Mouse (Mus musculus) CD4-positive helper T cell, adult 2 months (primary cell): Measurements from ENCODE around the gene Yes1.
"Not testable (repeated sequence)": the region's sequence is repeated elsewhere in the genome, so short reads cannot be mapped to it uniquely, and the experiment has no call there.

ENCODE experiments used
- DNase-seq: peaks from one replicate; pipeline ENCODE4 v3.0.0-alpha.2; 2012; ENCODE audit warnings: low read depth, missing footprints, low spot score

Gene Yes1

GRCm38 (mm10) chr5:32610801-32611340, at the start of gene Yes1:
Yes1 (plus strand) TSS chr5:32611171.
- peak; percentile 87 for DNase-seq

GRCm38 (mm10) chr5:32564697-32565096, 46.3 kb upstream of the Yes1 start:
- no peak for DNase-seq

- no peak for DNase-seq
These were observed 39.2 kb upstream of the Yes1 start for GRCm38 (mm10) chr5:32571802-32572201.

GRCm38 (mm10) chr5:32588136-32588535, 22.8 kb upstream of the Yes1 start:
- DNase-seq: peak; percentile 28

GRCm38 (mm10) chr5:32593793-32594192, 17.2 kb upstream of the Yes1 start:
- peak; percentile 47 for DNase-seq

GRCm38 (mm10) chr5:32594358-32594757, 16.6 kb upstream of the Yes1 start:
- DNase-seq: no peak

- DNase-seq: no peak
These were observed 5.1 kb upstream of the Yes1 start for GRCm38 (mm10) chr5:32605911-32606310.

GRCm38 (mm10) chr5:32607776-32608355, 3.1 kb upstream of the Yes1 start:
- no peak for DNase-seq

- no peak for DNase-seq
These were observed 2.5 kb upstream of the Yes1 start for GRCm38 (mm10) chr5:32608516-32608915.

GRCm38 (mm10) chr5:32610064-32610800, 739 bp upstream of the Yes1 start:
- DNase-seq: peak; percentile 71

GRCm38 (mm10) chr5:32611341-32611961, 480 bp downstream of the Yes1 start:
- DNase-seq: peak; percentile 29

- no peak for DNase-seq
These were observed 3.3 kb downstream of the Yes1 start for GRCm38 (mm10) chr5:32614291-32614690.

- no peak for DNase-seq
These were observed 3.7 kb downstream of the Yes1 start for GRCm38 (mm10) chr5:32614691-32615090.

GRCm38 (mm10) chr5:32616489-32616888, 5.5 kb downstream of the Yes1 start:
- DNase-seq: not testable (repeated sequence)

GRCm38 (mm10) chr5:32617851-32618250, 6.9 kb downstream of the Yes1 start:
- DNase-seq: no peak

- no peak for DNase-seq
These were observed 12.7 kb downstream of the Yes1 start for GRCm38 (mm10) chr5:32623649-32624048.

- no peak for DNase-seq
These were observed 13.8 kb downstream of the Yes1 start for GRCm38 (mm10) chr5:32624777-32625176.

GRCm38 (mm10) chr5:32633185-32633584, 22.2 kb downstream of the Yes1 start:
- no peak for DNase-seq

- peak; percentile 14 for DNase-seq
These were observed 46.4 kb downstream of the Yes1 start for GRCm38 (mm10) chr5:32657386-32657785.

- no peak for DNase-seq
These were observed 71.5 kb downstream of the Yes1 start for GRCm38 (mm10) chr5:32682475-32682874.

GRCm38 (mm10) chr5:32693411-32693810, 82.4 kb downstream of the Yes1 start:
- no peak for DNase-seq

- no peak for DNase-seq
These were observed 86.4 kb downstream of the Yes1 start for GRCm38 (mm10) chr5:32697208-32697867.
